Mouse (Mus musculus) v-Abl transformed pro-B cells (cell line): Measurements from ENCODE around the gene Mtmr11.
"Not testable (repeated sequence)": the region's sequence is repeated elsewhere in the genome, so short reads cannot be mapped to it uniquely, and the experiment has no call there.

Experiments used
- in situ Hi-C, 2 experiments: fragments of 400-800 bp; cut with MboI; formaldehyde crosslinking; loops; one replicate each; pipeline ENCODE4 v1.15.1; 2025; ENCODE audit not compliant: unreplicated experiment in 2 of 2

Mtmr11 gene

GRCm38 (mm10) chr3:96171583-96172196 lies 9.9 kb downstream of the Mtmr11 start:
- in situ Hi-C loops, result no loop called here

- in situ Hi-C loops, result no loop called here
Observed at GRCm38 (mm10) chr3:96172197-96173178, 10.7 kb downstream of the Mtmr11 start, which contains the start of gene Sf3b4. TSS of gene Sf3b4 (plus strand) at chr3:96172332.

DNA sequence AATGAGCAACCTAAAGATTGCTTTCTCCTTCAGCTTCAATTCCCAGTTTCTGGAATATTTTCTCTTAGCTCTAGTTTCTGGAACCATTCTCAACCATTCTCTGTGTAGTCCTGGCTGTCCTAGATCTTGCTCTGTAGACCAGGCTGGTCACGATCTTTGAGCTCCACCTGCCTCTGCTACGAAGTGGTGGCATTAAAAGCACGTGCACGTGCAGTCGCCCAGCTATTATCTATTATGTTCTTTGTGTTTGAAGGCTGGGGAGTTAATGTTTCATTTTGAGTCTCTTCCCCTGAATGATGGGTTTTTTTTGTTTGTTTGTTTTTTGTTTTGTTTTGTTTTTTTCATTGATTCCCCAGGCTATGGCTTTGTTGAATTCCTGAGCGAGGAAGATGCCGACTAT lies 11.4 kb downstream of the Mtmr11 start:
- in situ Hi-C loops, result no loop called here

- in situ Hi-C loops, result not testable (repeated sequence)
Observed at GRCm38 (mm10) chr3:96174042-96174441, 12.2 kb downstream of the Mtmr11 start.

GRCm38 (mm10) chr3:96175251-96175650 lies 13.4 kb downstream of the Mtmr11 start:
- in situ Hi-C loops, result no loop called here

DNA sequence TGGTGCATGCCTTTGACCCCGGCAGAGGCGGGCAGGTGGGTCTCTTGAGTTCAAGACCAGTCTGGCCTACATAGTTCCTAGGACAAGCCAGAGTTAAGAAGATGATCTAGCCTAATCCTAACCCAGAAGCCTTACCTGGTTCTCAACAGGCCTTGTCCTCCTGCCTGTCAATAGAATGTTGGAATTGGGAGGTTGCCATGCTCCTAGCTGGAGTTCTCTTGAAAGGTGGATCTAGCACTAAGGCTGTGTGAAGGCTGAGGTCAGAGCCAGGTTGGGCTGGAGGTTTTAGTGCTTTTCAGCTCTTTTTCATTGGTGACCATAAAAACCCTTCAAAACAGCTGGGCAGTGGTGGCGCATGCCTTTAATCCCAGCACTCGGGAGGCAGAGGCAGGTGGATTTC lies 16.6 kb downstream of the Mtmr11 start:
- in situ Hi-C loops, result no loop called here

GRCm38 (mm10) chr3:96178902-96179301 lies 17.1 kb downstream of the Mtmr11 start:
- in situ Hi-C loops, result no loop called here

DNA sequence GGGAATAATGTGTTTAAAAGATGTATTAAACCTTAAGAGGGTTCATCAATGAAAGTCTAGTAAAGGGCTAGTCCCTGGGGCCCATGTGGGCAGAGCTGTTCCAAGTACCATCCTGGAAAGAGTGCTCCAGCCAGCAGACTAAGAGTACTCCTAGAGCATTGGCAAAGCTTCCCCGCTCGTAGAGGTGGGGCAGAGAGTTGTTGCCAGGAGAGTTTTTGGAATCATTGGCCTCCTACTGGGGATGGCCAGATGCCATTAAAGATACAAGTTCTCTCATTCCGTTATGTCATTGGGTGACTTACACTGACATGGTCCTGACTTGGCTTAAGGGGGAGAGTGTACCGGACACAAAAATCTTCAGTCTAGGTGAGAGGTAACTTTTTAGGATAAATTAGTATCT lies 17.7 kb downstream of the Mtmr11 start:
- in situ Hi-C loops, result no loop called here

DNA sequence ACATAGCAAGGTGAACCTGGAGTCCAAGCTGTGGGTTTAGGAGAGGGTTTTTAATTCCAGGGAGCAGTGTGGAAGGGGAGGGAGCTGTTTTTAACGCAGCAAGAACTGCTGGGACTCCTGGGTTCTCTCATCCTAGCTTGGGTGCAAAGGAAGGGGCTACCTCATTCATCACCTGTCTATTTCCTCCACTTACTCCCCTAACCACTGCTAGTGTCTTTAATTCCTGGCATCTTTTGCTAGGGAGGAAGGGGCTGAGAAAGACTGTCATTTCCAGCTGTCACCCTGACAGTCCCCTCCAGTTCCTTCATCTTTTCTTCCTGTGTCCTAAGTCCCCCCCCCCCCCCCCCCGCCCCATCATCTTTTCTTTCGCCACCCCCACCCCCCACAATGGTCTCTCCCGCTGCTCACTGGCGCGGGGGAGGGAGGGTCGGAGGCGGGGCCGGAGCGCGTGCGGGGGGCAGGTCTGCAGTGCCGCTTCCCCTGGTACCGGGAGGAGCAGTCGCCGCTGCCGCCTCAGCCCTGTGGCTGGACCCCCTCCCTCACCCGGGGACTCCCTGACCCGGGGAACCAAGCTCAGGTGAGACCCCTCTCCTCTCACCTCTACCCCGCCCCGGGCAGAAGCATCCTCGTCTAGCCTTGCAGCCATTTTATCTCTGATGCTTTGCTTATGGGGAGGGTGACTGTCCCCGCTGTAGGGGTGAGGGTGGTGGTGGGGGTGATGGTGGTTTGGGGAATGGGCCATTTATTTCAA lies 19.1 kb downstream of the Mtmr11 start, which contains the start of gene Sv2a:
Gene Sv2a, plus strand, starts transcription at position 425 of the 751 bp plus-strand sequence.
- in situ Hi-C loops, result no loop called here

- in situ Hi-C loops, result no loop called here
Observed at GRCm38 (mm10) chr3:96181510-96182381, 19.9 kb downstream of the Mtmr11 start.

DNA sequence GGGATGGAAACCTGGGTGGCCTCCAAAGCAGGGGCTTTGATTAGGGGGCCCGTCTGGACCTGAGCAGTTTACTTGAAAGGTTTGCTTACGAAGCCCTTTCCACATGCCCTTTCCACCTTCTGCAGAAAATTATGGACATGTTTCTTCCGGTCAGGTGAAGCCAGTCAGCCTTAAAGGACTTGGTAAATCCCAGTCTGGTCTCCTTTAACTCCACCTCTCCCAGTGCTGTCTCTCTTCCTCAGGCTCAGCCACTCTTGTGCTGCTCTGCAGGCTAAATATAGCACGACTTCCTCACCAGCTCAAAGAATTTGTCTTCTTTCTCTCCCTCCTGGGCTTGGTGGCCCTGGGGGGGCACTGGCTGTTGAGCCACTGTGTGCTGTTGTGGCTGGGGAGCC lies 20.6 kb downstream of the Mtmr11 start:
- in situ Hi-C loops, result no loop called here

- in situ Hi-C loops, result no loop called here
Observed at GRCm38 (mm10) chr3:96192977-96193376, 31.2 kb downstream of the Mtmr11 start.

- in situ Hi-C loops, result no loop called here
Observed at GRCm38 (mm10) chr3:96194966-96195365, 33.2 kb downstream of the Mtmr11 start.

DNA sequence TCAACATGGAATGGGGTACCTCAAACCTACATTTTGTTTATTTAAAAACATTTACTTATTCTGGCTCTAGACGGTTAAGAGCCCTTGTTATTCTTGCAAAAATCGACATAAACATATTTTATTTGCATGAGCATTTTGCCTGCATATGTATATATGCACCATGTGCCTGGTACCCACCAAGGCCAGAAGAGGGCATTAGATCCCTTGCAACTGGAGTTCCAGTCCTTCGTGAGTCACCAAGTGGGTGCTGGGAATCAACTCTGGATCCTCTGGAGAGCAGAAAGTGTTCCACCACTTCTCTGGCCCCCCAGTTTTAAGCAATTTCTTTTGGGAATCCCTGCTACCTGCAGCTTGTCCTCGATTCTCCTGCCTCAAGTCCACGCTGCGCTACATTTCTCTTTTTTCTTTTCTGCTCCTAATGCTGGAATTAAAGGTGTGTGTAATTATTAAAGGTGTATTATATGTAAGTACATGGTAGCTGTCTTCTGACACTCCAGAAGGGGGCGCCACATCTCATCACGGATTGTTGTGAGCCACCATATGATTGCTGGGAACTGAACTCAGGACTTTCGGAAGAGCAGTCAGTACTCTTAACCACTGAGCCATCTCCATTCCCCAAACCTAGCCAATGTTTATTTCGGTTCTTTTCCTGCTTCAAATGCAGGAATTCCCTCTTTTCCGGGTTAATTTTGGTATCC lies 34.0 kb downstream of the Mtmr11 start:
- in situ Hi-C loops, result no loop called here

DNA sequence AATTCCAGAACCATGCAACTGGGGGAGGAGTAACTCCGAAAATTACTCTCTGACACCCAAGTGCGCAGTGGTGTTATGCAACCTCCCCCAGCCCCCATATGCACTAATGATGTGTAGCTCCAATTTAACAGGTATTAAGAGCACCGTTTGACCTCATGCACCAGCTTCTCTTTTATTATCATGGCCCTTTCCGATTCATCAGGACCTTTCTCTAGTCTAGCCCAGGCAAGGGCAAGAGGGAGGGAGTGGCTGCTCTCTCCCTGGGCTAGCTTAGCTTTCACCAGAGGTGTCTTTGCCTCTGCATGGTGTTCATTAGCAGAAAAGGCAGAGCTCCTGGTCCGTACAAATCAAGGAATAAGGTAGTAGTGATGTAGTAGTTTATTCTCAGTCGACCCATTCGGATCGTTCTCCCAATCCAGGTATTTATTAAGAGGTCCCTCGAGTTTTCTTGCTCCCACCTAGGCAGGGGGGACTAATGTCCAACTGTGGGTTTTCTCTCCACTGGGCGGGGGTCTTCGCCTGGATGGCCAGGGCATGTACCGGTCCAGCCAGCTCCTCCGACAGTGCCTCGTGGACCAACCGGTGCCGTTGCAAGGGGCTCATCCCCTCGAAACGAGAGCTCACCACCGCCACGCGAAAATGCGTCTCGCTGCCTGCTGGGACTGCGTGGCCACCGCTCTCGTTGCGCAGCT lies 34.8 kb downstream of the Mtmr11 start:
- in situ Hi-C loops, result no loop called here

- in situ Hi-C loops, result no loop called here
Observed at GRCm38 (mm10) chr3:96197129-96197749, 35.4 kb downstream of the Mtmr11 start.

DNA sequence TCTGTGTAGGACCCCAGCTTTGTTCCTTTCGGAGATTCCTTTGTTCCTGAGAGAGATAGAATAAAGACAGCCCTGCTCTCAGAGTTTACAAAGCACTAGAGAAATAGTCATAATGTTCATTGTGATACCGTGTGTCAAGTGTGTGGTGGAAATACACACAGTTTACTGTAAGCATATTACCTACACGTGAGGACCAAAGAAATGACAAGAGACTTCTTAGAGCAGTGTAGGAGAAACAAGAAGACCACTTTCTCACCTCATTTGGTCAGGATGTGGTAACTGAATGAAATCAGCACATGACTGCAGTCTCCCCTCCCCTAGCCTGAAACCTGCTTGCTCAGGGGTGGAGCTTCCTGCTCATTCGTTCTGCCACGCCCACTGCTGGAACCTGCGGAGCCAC lies 36.4 kb downstream of the Mtmr11 start:
- in situ Hi-C loops, result no loop called here

GRCm38 (mm10) chr3:96198601-96199251 lies 36.9 kb downstream of the Mtmr11 start:
- in situ Hi-C loops, result not testable (repeated sequence)
